Mouse (Mus musculus) Muller cell, postnatal 12 days (primary cell): Measurements from ENCODE around the gene Pyy.

ENCODE experiments used
- DNase-seq: peaks from one replicate; pipeline ENCODE4 v3.0.0-alpha.2; 2015; ENCODE audit errors: inconsistent ontology term

Gene Pyy

DNA sequence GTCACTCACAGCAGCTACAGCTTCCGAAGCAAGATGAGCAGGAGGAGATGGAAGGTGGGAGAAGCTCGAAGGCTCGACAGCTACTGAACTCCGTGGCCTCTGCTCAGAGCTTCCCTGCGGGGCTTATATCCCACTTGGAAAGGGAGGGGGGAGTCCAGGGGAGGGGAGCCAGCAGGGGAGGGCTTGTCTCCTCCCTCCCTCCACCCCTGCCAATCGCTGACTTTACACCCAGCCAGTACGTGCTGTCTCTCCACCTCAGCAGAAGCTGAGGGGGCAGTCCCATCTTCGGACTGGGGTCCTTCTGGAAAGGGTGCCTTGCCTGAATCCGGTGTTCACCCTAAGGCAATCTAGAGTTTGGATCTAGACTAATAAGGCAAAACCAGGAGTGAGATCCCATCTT is at the start of gene Pyy:
Gene Pyy (minus strand): TSS at position 101 of the 400 bp plus-strand sequence.
- DNase-seq = no peak

DNA sequence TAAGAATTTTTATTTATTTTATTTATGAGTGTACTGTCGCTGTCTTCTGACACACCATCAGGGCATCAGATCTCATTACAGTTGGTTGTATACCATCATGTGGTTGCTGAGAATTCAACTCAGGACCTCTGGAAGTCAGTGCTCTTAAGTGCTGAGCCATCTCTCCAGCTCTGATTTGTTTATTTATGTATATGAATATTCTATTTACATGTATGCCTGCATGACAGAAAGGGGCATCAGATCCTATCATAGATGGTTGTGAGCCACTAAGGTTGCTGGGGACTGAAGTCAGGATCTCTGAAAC is 49.1 kb upstream of the Pyy start:
- no peak for DNase-seq

DNA sequence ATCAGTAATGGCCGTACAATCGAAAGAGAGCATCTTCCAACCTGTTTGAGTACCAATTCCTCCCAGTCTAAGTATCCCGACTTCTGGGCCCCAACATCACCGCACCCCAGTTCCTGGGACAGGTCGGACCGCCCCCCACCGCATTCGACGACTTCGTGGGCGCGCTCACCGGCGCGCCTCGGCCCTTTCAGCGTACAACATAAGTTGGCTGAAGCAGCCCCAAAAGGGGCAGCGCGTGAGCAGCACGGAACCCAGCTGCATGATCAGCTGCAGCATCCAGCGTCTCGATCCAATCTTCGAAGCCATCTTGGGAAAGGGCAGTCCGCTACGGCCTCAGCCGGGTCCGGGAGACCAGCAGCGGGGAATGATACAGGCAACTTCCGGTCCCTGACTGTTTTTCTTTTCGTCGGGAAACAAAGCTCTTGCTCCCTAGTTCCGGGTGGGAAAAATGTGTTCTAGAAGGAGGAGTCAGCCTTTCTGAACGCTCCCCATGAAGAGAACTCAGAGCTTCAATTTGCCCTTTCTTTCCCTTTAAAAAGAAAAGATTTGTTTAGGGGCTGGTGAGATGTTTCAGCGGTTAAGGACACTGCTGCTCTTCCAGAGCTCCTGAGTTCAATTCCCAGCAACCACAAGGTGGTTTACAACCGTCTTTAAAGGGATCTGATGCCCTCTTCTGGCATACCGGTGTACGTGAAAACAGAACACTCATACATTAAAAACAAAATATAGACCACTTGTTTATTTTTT is 48.6 kb upstream of the Pyy start, which contains the start of gene Tmem101:
Gene Tmem101 (minus strand): TSS at position 366 of the 747 bp plus-strand sequence.
- DNase-seq = peak; percentile 94

DNA sequence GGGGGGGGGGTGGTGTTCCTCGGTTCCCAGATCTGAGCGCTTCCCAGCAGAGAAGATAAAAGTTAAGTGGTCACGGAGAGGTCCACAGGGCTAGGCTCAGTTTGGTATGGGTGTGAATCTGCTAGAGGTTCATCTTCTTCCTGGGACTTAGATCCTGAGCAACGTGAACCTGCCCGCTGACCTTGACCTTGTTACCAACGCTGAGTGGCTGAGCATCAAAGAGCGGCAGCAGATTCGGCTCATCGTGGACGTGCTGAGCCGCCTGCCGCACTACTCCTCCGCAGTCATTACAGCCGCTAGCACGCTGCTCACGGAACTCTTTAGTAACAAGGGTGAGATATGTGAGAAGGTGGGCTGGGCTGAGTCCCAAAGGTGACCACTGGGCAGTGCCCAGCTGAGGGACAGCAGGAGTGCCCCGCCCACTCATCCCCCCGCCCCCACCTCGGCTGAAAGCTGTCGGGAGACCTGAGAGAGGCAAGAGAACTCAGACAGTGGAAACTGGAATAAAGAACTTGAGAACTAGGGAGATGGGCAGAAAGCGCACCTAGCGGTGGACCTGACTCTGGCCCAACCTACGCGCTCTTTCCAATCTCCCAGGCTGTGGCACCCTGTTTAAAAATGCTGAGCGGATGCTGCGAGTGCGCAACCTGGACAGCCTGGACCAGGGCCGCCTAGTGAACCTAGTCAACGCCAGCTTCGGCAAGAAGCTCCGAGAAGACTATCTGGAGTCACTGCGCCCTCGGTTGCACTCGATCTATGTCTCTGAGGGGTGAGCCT is 39.8 kb upstream of the Pyy start:
- DNase-seq = no peak

DNA sequence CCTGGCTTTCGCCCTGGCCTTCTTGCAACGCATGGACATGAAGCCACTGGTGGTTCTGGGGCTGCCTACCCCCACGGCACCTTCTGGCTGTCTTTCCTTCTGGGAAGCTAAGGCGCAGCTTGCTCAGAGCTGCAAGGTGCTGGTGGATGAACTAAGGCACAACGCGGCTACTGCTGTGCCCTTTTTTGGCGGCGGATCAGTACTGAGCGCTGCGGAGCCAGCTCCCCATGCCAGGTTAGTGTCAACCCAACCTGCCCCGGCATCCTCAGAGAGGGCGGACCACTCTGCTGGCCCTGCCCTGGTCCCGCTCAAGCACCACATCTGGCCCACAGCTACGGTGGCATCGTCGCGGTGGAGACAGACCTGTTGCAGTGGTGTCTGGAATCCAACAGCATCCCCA is 38.9 kb upstream of the Pyy start:
- no peak for DNase-seq

DNA sequence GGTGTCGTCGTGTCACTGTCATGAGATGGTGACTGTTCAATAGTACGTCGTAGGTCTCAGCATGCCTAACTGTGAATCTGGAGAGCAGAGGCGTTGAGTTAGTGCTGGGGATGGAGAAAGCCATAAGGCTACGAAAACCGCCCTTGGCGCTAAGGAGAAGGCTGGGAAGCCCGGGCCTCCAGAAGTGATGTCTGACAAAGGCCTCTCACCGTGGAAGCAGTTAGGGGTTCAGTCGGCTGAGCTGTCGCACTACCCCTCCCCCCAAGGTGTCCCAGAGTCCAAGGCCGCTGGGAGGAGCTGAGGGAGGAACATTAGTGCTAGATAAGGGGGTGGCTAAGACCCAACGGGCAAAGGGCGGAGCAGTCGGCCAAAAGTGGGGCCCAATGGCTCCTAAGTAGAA is 38.4 kb upstream of the Pyy start:
- DNase-seq = no peak

DNA sequence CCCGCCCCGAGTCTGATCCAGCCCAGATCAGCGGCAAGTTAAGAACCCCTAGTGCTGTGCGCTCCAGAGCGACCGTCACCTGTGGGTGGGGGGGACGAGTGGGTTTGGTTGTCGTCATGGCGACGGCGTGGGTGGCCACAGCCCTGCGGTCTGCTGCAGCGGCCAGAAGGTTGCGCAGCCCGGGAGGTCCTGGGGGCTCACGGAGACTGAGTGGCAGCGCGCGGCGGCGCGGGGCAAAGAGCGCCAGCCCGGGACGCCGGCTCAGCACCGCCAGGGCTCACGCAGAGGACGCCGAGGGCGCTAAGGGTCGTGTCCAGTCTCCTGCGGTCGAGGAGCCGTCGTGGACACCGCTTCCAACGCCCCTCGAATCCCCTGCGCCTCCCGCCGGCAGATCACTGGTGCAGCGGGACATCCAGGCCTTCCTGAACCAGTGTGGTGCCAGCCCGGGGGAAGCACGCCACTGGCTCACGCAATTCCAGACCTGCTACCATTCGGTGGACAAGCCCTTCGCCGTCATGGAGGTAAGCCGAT is 37.9 kb upstream of the Pyy start, which contains the start of gene Nags:
Gene Nags (plus strand): TSS at position 43 of the 531 bp plus-strand sequence.
- peak; percentile 17 for DNase-seq

DNA sequence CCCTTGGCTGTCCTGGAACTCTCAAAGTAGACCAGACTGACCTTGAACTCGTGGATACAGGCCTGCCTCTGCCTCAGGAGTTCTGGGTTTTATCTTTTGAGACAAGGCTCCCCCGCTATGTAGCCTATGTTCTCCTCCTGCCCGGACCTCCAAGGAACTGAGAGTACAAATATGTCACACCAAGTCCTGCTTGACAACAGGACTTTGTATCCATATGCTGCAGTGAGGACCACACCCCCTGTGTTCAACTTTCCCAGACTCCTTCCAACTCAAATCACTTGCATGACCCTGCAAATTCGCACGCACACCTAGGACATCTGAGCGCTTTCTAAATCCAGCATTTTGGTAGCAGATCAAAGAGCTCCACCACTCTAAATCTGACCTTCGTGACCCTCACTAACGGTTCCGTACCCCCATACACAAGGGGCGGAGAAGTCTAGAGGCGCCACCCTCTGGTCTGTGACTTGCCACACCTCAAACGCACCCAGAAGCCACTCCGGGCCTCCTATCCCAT is 37.4 kb upstream of the Pyy start:
- no peak for DNase-seq

DNA sequence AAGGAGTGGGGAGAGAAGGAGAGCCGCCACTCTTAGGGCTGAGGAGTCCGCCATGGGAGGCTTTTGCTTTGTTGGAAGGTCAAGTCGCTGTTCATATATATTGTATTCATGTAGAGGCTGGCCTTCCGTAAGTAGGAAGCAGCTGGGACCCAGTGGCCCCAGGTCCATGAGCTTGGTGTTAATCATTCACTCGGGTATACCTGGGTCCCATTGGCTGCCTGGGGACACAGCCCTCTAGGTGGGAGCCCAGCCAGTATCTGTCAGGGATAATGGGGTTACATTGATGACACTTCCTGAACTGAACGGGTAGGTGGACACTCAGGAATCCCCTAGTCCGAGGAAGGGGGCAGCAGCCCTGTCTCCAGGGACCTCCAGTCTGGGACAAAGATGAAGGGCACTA is 34.7 kb upstream of the Pyy start:
- DNase-seq = no peak

DNA sequence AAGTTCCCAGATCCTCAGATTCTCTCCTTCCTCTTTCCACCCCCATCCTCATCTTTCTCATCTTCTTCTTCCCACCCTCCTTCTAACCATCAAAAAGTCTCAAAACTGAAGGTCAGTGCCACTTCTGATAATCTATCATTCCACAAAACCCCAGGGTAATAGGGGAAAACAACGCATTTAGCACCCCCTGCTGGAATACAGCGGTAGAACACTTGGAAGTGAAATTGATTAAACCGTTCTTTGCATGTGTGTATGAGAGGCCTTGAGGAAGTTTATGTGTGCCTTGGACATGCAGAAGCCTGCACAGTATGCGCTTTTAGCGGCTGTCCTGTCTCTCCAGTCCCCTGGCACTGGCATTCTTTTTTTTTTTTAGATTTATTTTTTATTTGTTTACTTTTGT is 32.9 kb upstream of the Pyy start:
- peak; percentile 37 for DNase-seq

DNA sequence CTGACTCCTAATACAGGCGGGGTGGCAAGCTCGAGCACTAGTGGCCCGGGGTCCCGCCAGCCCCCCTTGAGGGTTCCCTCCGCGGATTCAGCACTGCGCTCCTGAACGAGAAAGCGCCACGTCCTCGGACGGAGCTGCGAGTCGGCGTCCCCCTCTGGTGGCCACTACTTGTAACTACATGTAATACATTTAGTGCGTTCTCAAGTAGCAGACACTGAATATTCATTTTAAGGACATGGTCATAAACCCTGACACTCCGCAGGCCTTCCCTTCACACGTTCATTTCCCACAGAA is 30.8 kb upstream of the Pyy start:
- peak; percentile 65 for DNase-seq

DNA sequence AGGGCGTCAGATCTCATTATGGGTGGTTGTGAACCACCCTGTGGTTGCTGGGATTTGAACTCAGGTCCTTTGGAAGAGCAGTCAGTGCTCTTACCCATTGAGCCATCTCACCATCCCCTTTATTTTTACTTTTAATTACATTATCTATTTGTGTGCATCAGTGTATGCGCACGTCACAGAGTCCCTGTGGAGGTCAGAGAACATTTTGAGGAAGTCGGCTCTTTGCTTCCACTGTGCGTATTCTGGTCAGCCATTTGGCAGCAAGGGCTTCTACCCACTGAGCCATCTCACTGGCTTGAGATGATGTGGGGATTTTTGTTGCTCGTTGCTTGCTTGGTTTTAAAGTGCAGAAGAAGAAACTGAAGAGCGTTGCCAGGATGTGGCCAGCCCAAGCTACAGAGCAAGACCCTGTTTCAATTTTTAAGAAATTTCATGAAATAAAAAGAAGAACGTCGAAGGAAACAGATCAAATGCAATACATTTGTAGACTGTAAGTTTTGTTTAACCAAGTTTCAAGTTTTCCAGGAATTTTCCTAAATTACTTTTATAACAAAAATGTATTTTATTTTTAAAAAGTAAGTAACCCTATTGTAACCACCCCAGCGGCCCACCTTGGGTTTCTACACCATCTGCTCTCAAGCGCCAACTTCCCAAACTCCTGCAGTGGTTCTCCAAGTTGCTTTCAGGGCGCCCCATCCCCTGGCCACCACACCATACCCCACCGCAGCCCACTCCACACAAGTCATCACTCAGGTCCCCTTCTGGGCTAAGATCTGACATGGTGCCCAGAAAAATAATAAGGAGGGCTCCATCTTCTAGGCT is 30.2 kb upstream of the Pyy start:
- DNase-seq = no peak

DNA sequence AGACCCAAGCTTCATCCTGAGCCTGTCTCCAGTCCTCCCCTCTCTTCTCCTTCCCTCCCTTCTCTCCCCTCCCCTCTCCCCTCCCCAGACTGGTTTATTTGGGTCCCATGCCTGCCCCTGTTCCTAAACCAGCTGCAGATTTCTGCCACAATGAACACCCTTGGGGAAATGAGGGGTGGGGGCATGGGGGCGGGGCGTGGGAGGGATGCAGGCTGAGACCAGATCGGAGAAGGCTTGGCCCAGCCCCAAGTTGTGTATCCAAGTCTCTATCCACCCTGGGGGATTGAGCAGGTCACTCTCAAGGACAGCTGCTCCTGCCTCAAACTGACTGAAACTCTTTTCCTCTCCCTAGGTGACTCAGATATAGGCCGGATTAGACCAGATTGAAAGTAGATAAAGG is 26.9 kb upstream of the Pyy start:
- no peak for DNase-seq

DNA sequence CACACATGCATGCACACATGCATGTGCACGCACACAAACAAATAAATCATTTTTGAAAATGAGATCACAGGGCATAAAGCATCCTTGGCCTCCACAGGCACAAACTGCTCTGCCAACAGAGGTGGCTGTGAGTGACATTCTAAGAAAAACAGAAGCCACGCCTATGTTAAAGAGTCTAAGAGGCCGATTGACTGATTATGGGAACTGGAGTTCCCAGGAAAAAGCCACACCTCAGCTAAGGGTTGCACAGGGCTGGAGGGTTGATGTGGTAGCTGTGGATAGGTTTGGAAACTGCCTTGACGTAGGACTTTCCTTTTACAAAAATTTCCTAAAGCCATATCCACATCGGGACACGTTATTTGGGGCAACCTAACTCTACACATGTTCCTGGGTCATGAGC is 9.8 kb upstream of the Pyy start:
- DNase-seq = no peak

DNA sequence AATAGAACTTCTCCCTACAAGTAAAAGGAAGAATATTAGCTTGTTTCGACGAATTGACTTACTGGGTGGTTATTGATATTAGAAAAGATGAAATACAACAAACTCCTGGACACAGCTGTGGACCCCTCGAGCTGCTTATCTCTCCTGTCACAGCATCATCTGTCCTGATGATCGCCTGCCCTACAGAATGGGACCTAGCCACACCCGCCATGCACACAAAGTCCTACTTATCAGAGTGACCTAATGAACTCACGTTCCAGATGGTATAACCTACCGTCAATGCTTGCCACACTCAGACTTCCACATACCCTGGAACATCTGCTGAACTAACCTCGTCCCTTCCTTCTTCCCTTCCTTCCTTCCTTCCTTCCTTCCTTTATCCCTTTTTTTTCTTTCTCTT is 8.6 kb upstream of the Pyy start:
- no peak for DNase-seq

DNA sequence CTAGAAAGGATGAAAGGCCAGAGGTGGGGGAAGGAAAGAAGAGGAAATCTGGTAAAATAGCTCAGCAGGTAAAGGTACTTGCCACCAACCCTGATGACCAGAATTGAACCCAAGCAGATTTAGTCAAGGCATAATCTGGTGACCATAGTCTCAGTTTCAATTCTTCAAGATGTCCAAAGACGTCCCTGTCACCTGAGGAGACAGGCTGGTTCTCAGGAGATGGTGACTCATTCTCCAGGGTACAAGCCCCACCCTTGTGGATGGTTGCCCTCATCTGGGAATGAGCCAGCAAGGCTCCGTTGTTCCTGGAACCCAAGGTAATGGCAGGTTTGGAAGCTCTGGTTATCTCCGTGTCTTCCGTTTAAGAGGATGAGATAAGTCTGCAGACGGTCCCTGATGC is 3.9 kb upstream of the Pyy start:
- DNase-seq = no peak

DNA sequence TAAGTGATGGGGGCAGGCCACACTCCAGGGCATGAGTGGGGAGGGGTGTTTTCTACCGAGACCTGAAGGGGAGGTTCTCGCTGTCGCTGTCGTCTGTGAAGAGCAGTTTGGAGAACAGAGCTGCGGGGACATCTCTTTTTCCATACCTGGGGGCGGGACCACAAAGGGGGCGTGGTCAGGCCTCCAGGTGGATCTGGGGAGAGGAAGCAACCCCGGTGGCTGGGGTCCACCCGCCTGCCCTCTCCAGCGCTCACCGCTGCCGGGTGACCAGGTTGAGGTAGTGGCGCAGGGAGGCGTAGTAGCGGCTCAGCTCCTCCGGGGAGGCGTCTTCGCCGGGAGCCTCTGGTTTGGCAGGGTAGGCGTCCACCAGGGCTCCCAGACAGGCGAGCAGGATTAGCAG is 721 bp downstream of the Pyy start:
- DNase-seq = no peak

DNA sequence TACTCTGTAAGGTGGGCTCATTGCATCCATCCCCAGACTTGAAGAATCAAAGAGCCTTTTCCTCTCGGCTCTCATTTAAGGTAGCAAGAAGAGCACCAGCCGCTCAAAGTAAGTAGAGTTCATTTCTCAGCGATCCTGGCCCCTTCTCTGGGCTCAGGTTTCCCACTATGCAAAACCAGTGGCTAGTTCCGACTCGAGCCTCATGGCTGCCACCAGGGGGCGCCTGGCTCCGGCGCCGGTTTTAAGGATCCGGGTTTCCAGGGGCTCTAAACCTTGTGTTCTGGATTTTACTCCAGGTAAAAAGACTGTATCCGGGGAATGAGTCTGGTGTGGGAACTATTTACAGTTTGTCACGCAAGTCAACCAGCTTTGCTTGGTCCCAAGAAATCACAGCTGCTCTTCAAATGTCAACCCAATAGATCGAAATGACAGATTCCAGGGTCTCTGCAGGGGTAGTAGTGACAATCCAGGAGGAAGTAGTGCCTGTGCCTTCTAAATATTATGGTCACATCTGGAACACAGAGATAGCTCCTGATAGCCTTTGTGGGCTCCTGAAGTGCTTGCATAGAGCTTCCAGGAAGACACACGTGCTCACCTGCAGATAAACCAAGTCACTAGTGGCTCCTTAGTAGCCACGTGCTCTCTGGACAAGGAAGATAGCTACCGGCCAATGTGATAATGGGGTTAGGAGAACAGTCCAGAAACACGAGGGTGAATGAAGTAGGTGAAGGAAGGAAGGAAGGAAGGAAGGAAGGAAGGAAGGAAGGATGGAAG is 5.0 kb downstream of the Pyy start:
- peak; percentile 75 for DNase-seq

DNA sequence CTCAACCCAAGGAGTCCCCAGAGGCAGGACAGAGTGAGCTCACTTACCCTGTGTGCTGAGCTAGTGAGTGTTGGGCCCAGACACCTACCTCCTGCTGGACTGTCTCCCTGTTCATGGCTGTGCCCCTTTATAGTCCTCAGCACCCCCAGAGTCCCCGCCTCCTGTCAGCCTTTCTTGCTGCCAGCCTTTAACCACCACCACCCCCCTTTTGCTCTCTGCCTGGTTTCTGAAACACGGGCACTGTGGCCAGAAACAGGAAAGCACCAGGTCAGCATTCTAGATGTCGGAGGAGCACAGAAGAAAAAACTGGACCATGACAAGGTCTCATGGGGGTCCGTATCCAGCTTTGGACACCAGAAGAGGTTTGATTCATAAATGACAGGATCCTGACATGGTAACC is 6.4 kb downstream of the Pyy start, which contains the start of gene Ppy:
Gene Ppy (minus strand): TSS at position 101 of the 400 bp plus-strand sequence.
- DNase-seq = no peak

DNA sequence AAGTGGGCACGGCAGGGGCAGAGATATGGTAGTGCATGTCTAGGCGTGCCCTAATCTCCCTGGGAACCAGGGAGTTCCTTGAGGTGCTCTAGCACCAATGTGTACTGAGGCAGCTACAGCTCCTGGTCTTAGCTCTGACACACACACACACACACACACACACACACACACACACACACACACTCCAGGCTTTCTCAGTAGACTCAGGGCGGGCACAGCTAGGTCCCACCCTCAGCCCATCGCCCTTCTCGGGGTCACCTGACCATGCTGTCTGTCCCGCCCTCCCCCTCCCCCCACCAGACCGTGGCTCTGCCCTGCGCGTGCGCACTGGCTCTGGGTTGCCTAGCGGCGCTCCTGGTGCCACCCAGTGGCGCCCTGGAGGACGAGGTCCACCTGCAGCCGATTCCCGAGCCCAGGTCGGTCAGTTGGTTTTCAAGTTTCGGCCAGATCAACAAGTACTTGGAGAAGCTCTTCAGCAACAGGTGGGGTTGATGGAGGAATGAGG is 10.7 kb downstream of the Pyy start:
- peak; percentile 93 for DNase-seq

DNA sequence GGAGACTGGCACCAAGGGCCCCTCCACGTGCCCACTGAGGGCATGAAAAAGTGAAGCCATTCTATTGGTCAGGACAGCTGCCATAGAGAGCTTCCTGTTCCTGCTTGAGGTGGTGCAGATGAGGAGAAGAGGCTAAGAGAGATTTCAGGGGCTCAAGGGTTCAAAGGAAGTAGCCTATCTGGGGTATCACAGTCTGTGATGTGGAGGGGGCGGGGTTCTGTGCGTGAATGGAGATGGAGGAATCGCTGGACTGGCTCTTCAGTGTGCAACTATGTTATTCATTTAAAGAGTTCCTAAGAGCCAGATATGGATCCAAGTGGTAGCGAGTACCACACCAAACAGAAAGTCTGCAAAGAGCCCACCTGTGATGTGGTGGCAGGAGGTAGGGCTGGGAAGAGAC is 11.2 kb downstream of the Pyy start:
- no peak for DNase-seq
